Mouse (Mus musculus) heart, embryonic 11.5 days (tissue): ENCODE measurements around the gene Map4k1. TPM values are rescaled to one million over a fixed set of nuclear protein-coding genes. Genes with fewer than 3 reads are reported as not detected.

Experiments used
- ATAC-seq: fragments of 200-750 bp; cut with Nextera tagmentation; replicated peaks from 2 replicates; pipeline ENCODE4 v1.8.0; 2017; ENCODE audit warnings: moderate library complexity; ENCODE audit not compliant: insufficient number of reproducible peaks, low FRiP score, low TSS enrichment
- H3K27ac ChIP-seq: fragments of 300-500 bp; sonication (generic); 2 replicates; pipeline ENCODE4 v1.5.1; 2014; ENCODE audit warnings: mild to moderate bottlenecking, low read depth, low read length
- H3K27me3 ChIP-seq: fragments of 300-500 bp; sonication (generic); 2 replicates; pipeline ENCODE4 v1.6.1; 2014; ENCODE audit warnings: mild to moderate bottlenecking, low read length, mixed read lengths; ENCODE audit not compliant: control insufficient read depth, insufficient read depth
- H3K36me3 ChIP-seq: fragments of 300-500 bp; sonication (generic); 2 replicates; pipeline ENCODE4 v1.6.1; 2014; ENCODE audit warnings: mild to moderate bottlenecking, low read length, moderate library complexity, mixed read lengths; ENCODE audit not compliant: control insufficient read depth, insufficient read depth
- H3K4me1 ChIP-seq: fragments of 300-500 bp; sonication (generic); 2 replicates; pipeline ENCODE4 v1.6.1; 2014; ENCODE audit warnings: low read length; ENCODE audit not compliant: control insufficient read depth, insufficient read depth
- H3K4me2 ChIP-seq: fragments of 300-500 bp; sonication (generic); 2 replicates; pipeline ENCODE4 v1.6.1; 2014; ENCODE audit warnings: mild to moderate bottlenecking, moderate library complexity
- H3K4me3 ChIP-seq: fragments of 300-500 bp; sonication (generic); 2 replicates; pipeline ENCODE4 v1.5.1; 2014; ENCODE audit warnings: low read depth, low read length
- H3K9ac ChIP-seq: fragments of 300-500 bp; sonication (generic); 2 replicates; pipeline ENCODE4 v1.6.1; 2014; ENCODE audit warnings: mild to moderate bottlenecking, low read depth, low read length, moderate library complexity
- H3K9me3 ChIP-seq: fragments of 300-500 bp; sonication (generic); replicated peaks from 2 replicates; pipeline ENCODE4 v1.6.1; 2016; ENCODE audit warnings: low read length; ENCODE audit not compliant: control insufficient read depth
- WGBS: fragments of 180-500 bp; shearing (Covaris S2); extraction: QIAGEN DNeasy Blood & Tissue Kit; methylation state at CpG from one replicate; pipeline ENCODE4 v1.1.7; 2014; ENCODE audit not compliant: insufficient replicate concordance; 5-methylcytosine and 5-hydroxymethylcytosine counted together
- polyA plus RNA-seq: library from polyadenylated mRNA; unstranded; fragments of >200 nt; fragmentation: Nextera tagmentation; extraction: Ambion mirVana; gene quantifications from 2 replicates; pipeline ENCODE4 v1.2.1, GENCODE M21; 2014

The Map4k1 gene
- polyA plus RNA-seq, 1 experiment from 2014 or later: 6.9 TPM

- H3K27me3 ChIP-seq: peaks cover 42% of the 10 kb centered on the region
- no peak overlapping the region for H3K4me2 ChIP-seq
- no peak overlapping the region for H3K4me3 ChIP-seq
- H3K4me1 ChIP-seq: peaks cover 6% of the 10 kb centered on the region; the same call in 1 of the 2 replicates
- H3K36me3 ChIP-seq: no peaks in the 10 kb centered on the region
- no peak overlapping the region for H3K27ac ChIP-seq
- no peak for ATAC-seq
- no peak overlapping the region for H3K9ac ChIP-seq
- 73% methylated on average over 7 of the region's 7 CpGs for WGBS
- H3K9me3 ChIP-seq: peaks cover 7% of the 10 kb centered on the region; the same call in 1 of the 2 replicates
Measured at GRCm38 (mm10) chr7:29017222-29017621, 35.4 kb downstream of the Map4k1 start.

DNA sequence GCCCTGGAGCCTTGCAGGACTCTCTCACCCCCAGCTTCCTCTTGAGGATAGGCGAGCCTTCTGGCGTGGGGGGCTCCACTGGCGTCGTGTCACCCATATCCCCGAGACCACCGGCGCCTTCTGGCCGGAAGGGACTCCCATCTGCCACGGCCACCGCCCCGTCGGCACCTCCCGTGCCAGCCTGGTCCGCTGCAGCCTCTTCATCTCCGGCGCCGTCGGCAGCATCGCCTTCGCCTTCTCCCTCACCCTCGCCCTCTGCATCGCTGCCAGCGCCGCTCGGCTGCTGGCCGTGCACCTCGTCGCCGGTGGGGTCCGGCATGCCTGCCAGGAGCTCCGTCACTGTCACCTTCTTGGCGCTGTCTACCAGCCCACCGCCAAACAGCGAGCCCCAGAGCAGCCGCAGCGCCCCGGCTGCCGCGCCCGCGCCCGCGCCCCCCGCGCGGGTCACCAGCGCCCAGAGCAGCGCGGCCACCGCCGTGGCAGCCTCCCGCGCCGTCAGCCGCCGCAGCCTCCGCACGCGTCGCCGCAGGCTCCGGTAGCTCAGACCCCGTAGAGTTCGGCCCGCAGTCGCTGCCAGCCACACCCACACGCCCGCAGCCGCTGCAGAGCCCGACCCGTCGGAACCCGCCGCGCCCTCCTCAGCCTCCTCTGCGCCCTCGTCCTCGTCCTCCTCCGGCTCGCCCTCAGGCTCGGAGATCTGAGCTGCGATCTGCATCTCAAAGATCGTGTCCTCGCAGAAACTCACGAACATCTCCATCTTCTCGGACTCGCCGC lies 37.8 kb downstream of the Map4k1 start:
- peak overlapping the region; percentile 78 for H3K4me2 ChIP-seq
- WGBS: 6% methylated on average over 68 of the region's 88 CpGs
- H3K27me3 ChIP-seq: peaks cover 42% of the 10 kb centered on the region
- no peaks in the 10 kb centered on the region for H3K36me3 ChIP-seq
- no peak for ATAC-seq
- peaks cover 6% of the 10 kb centered on the region; the same call in 1 of the 2 replicates for H3K4me1 ChIP-seq
- H3K9me3 ChIP-seq: peaks cover 7% of the 10 kb centered on the region; the same call in 1 of the 2 replicates
- H3K4me3 ChIP-seq: peak overlapping the region; percentile 48
- peak overlapping the region; percentile 34; the same call in 1 of the 2 replicates for H3K9ac ChIP-seq
- H3K27ac ChIP-seq: no peak overlapping the region

DNA sequence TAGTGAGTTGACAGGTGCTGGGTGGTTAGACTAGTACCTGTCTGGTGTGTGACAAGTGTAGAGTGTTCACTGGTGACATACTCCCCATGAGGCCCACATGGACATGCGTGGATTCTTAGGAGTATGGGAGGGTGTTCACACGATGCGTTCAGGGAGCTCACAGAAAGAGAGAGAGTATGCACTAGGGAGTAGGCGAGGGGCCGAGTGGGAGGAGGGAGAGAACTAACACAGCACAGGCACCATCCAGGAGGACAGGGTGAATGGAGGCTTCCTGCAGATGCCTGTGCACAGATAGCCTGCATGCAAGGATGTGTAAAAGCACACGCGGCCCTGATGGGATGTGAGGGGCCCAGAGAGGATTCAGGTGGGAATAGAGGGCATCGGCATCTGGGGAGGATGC lies 40.6 kb downstream of the Map4k1 start:
- H3K36me3 ChIP-seq: no peaks in the 10 kb centered on the region
- H3K27ac ChIP-seq: no peak overlapping the region
- H3K9ac ChIP-seq: no peak overlapping the region
- H3K9me3 ChIP-seq: no peaks in the 10 kb centered on the region
- no peak overlapping the region for H3K4me2 ChIP-seq
- no peak overlapping the region for H3K4me3 ChIP-seq
- H3K27me3 ChIP-seq: peaks cover 33% of the 10 kb centered on the region
- WGBS: 78% methylated on average over 8 of the region's 8 CpGs
- no peak for ATAC-seq
- H3K4me1 ChIP-seq: peaks cover 6% of the 10 kb centered on the region; the same call in 1 of the 2 replicates

GRCm38 (mm10) chr7:29023514-29023913 lies 41.7 kb downstream of the Map4k1 start:
- Histone ChIP-seq H3K36me3 (no peaks in the 10 kb centered on the region), H3K27ac (no peak overlapping the region), H3K9me3 (no peaks in the 10 kb centered on the region), H3K9ac (no peak overlapping the region), H3K4me3 (no peak overlapping the region), H3K4me2 (no peak overlapping the region), H3K27me3 (peaks cover 23% of the 10 kb centered on the region), H3K4me1 (peaks cover 6% of the 10 kb centered on the region; the same call in 1 of the 2 replicates)
- ATAC-seq: no peak
- 89% methylated on average over 8 of the region's 8 CpGs for WGBS

DNA sequence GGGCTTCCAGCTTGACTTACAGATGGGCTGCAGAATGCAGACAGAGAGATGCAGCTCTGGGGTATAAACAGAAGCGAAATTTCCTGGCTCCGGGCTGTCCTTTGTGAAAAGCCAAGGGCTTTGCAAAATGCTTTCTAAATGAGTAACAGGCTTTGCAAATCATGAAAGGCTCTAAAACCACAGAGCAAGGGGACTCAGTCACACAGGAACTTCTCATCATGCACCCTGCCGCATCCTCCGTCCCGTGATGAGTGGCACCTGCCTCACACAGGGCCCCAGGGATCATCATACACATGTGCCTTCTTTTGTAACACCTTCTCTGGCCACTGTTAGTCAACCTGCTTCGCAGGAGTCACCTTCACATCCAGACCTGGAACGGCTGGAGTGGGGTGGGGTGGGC lies 43.7 kb downstream of the Map4k1 start:
- WGBS: 77% methylated on average over 7 of the region's 7 CpGs
- no peak for ATAC-seq
- no peaks in the 10 kb centered on the region for H3K36me3 ChIP-seq
- H3K4me1 ChIP-seq: no peaks in the 10 kb centered on the region
- no peaks in the 10 kb centered on the region for H3K9me3 ChIP-seq
- no peak overlapping the region for H3K9ac ChIP-seq
- no peak overlapping the region for H3K27ac ChIP-seq
- no peak overlapping the region for H3K4me2 ChIP-seq
- no peak overlapping the region for H3K4me3 ChIP-seq
- H3K27me3 ChIP-seq: peaks cover 3% of the 10 kb centered on the region

DNA sequence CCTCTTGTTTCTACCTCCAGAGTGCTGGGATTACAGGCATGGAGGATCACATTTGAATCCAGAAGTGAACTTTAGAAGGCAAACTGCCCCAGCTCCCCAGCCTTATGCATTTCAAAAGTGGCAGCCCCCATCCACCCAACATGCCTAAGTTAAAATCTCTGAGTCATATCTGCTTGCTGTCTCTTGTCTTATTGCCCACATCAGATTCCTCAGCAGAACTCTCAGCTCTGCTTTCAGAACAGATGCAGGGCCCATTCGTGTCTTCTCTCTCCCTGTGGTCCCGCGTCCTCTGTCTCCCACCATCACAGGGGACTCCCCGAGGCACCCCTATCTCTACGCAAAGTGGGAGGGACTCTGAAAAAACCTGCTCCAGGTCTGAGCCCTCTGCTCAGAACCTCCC lies 44.3 kb downstream of the Map4k1 start:
- H3K4me2 ChIP-seq: no peak overlapping the region
- no peaks in the 10 kb centered on the region for H3K36me3 ChIP-seq
- H3K4me3 ChIP-seq: no peak overlapping the region
- 87% methylated on average over 5 of the region's 5 CpGs for WGBS
- no peak overlapping the region for H3K9ac ChIP-seq
- H3K27me3 ChIP-seq: no peaks in the 10 kb centered on the region
- ATAC-seq: no peak
- H3K27ac ChIP-seq: no peak overlapping the region
- no peaks in the 10 kb centered on the region for H3K9me3 ChIP-seq
- no peaks in the 10 kb centered on the region for H3K4me1 ChIP-seq

GRCm38 (mm10) chr7:29026811-29027210 lies 45.0 kb downstream of the Map4k1 start:
- H3K27me3 ChIP-seq: no peaks in the 10 kb centered on the region
- H3K4me3 ChIP-seq: no peak overlapping the region
- H3K4me1 ChIP-seq: no peaks in the 10 kb centered on the region
- no peaks in the 10 kb centered on the region for H3K9me3 ChIP-seq
- H3K36me3 ChIP-seq: no peaks in the 10 kb centered on the region
- no peak overlapping the region for H3K27ac ChIP-seq
- no peak overlapping the region for H3K9ac ChIP-seq
- 69% methylated on average over 4 of the region's 4 CpGs for WGBS
- no peak overlapping the region for H3K4me2 ChIP-seq
- no peak for ATAC-seq

- Histone ChIP-seq H3K4me3 (no peak overlapping the region), H3K27me3 (no peaks in the 10 kb centered on the region), H3K4me2 (no peak overlapping the region), H3K9me3 (no peaks in the 10 kb centered on the region), H3K4me1 (no peaks in the 10 kb centered on the region), H3K27ac (no peak overlapping the region), H3K9ac (no peak overlapping the region), H3K36me3 (no peaks in the 10 kb centered on the region)
- no peak for ATAC-seq
- 80% methylated on average over 6 of the region's 6 CpGs for WGBS
Measured at GRCm38 (mm10) chr7:29028761-29029160, 46.9 kb downstream of the Map4k1 start.
